Mouse (Mus musculus): ENCODE data around the gene Olfr887.

Gene Olfr887

DNA sequence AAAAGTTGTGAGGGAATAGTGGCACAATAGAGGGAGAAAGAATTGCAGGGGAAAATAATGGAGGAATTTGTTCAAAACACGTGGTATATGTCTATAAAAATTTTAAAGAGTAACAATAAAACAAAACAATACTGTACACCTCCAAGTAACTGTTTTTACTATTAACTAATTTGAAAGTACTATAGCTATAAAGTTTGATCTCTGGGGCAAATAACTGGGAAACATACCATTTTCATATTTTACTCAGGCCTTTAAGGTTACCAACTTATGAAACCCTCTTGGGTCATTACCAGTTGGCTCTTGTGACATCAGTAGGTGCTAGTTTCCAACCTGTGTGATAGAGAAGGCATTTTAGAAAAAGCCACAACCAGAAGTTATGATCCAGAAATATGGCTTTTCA lies at the start of gene Olfr887:
Olfr887 (plus strand) TSS at position 301 of the 400 bp plus-strand sequence.
- DNase-seq (ENCODE audit: extremely low read depth, low read depth), result no peak

DNA sequence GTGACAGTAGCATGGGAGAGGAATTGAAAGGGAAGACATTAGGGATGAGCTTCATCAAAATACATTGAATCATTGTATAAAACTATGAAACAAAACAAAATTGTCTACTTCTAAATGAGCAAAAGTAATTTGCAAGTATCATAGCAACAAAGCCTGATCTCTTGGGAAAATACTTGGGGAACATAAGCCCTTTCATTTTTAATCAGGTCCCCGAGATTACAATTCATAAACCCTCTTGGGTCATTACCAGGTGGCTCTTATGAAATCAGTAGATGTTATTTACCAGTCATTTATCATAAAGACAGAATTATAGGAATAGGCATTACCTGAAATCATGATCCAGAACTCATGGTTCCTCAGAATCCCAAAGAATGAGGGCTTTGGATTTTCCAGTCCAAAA lies 37.6 kb upstream of the Olfr887 start, which contains the start of gene Olfr884:
Olfr884 (plus strand) TSS at position 301 of the 400 bp plus-strand sequence.
- DNase-seq (ENCODE audit: extremely low read depth, low read depth), result no peak

DNA sequence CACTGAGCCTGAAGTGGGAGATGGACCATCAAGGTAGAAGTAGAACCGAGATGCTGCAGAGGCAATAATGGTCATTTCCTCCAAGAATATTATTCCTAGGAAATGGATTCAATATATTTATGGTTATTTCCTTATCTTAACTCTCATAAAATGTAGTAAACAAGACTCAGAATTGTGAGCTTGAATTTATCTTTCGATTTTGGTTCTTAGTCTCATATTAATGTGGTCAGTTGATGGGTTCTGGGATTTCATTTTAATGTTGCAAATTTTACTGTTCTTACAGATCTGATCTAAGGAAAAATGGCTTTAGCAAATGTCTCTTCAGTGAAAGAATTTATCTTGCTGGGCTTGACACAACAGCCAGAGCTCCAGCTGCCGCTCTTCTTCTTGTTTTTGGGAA lies 22.9 kb upstream of the Olfr887 start, which contains the start of gene Olfr885:
Olfr885 (plus strand) TSS at position 301 of the 400 bp plus-strand sequence.
- DNase-seq (ENCODE audit: extremely low read depth, low read depth), result no peak

DNA sequence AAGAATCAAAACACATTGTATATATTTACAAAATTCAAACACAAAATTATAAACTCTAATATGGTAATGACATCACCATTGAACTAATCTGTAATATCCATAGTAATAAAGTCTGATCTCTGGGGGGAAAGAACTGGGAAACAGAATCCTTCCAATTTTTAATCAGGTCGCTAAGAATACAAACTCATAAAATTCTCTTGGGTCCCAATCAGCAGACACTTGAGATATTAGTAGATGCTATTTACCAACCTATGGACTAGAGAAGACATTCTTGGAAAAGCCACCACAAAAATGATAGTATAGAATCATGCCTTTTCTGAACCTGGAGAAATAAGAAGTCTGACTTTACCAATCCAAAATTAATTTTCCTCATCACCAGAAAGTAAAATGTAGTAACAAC lies 24.0 kb downstream of the Olfr887 start, which contains the start of gene Olfr888:
Olfr888 (plus strand) TSS at position 301 of the 400 bp plus-strand sequence.
- no peak for DNase-seq (ENCODE audit: extremely low read depth, low read depth)

DNA sequence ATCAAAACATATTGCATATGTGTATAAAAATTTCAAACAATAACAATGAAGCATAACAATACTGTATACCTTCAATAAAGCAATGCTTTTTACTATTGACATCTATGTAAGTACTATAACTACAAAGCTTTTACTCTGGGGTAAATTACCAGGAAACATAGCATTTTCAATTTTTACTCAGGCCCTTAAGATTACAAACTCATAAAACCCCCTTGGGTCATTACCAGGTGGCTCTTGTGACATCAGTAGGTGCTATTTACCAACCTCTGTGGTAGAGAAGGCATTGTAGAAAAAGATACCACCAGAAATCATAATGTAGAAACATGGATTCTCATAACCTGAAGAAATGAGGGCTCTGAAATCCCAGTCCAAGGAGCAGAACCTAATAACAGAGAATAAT lies 31.0 kb downstream of the Olfr887 start, which contains the start of gene Olfr889:
Olfr889 (plus strand) TSS at position 301 of the 400 bp plus-strand sequence.
- DNase-seq (ENCODE audit: extremely low read depth, low read depth), result no peak
